Mouse (Mus musculus): ENCODE results near the gene Lmna.

Gene Lmna

DNA sequence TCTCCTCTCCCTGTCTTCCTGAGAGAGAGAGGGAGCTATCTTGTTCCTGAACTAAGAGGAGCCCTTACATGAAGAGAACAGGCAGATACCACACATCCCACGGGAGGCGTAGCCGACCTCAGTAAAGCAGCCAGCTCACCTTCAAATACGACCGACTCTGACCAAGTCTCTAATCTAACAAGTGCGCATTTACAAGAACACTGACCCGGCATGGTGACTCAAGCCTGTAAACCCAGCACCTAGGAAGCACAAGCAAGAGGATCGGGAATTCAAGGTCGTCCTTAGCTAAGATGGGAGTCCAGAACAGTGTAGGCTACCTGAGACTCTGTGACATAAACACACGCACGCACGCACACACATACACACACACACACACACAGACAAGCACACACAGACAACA lies 67.3 kb downstream of the Lmna start:
- DNase-seq, result no peak

GRCm38 (mm10) chr3:88440500-88441381 lies 69.0 kb downstream of the Lmna start:
- DNase-seq, result peak; percentile 72

GRCm38 (mm10) chr3:88439582-88439981 lies 70.2 kb downstream of the Lmna start:
- no peak for DNase-seq

- DNase-seq, result no peak
Observed at GRCm38 (mm10) chr3:88437454-88437853, 72.3 kb downstream of the Lmna start.

DNA sequence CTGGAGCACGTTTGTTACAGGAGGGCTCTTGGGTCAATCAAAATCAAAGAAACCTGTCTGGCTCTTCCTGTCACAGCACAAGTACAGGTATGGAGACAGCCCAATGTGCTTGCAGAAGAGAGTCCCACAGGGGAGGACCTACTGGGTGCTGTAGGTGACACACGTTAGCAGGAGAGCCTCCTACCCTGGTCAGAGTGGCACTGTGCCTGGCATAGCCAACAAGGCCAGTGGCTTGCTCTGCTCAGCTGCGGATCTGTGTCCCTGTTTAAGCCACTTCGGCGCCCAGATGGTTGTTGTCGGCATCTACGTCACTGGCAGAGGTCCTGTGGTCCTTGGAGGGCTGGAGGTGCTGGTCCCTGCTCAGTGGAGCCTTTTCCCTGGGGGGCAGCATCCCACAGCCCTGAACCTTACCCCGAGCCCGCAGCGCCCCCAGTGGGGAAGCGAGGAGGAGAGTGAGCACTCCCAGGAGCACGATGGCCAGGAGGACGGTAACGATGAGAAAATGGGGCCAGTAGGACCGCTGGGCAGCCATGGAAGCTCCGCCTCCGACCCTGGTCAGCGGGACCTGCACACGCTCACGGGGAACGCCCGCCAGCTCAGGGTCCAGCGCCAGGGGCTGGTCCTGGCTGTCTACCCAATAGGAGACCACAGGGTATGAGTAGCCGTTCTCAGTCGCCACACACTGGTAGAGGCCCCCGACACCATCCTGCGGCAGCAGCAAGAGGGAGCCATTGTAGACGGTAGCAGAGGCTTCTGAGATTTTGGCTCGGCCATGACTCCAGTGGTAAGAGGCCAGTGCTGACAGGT lies 73.2 kb downstream of the Lmna start:
- peak; percentile 72 for DNase-seq

GRCm38 (mm10) chr3:88435515-88435914 lies 74.2 kb downstream of the Lmna start:
- peak; percentile 33 for DNase-seq
